Mouse (Mus musculus) embryo, embryonic 11.5 days (tissue): ENCODE data around the gene Cbfa2t2.

Experiments
- DNase-seq: peaks from one replicate; pipeline ENCODE4 v3.0.0-alpha.2; 2012; ENCODE audit warnings: low read depth, low spot score

Cbfa2t2 gene

DNA sequence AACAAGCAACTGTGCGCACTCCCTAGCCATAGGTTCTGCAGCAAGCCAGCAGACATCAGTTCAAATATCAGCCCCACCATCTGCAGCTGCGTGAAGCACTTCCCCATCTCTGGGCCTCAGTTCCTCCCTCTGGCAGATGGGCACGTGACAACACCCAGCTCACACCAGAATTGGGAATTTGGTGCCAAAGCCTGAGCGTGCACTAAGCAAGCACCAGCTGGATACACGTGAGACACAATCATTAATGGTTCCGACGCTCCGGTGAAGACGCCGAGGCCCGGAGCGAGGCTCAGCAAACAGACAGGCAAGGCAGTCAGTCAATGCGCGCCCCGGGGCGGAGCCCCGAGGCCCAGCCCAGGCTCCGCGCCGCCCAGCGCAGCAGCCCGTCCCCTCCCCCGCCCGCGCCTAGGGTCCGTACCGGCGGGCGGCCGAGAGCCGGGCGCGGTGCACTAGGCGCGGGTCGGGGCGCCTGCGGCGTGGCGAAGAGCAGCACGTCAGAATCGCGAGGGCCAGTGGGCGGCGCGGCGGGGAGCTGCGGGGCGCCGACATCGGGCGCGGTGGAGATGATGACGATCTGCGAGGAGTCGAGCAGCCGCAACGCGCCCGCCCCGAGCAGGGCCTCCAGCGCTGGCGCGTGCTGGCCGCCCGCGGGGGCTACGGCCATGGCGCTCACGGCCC, 132.9 kb downstream of the Cbfa2t2 start:
- DNase-seq = no peak

DNA sequence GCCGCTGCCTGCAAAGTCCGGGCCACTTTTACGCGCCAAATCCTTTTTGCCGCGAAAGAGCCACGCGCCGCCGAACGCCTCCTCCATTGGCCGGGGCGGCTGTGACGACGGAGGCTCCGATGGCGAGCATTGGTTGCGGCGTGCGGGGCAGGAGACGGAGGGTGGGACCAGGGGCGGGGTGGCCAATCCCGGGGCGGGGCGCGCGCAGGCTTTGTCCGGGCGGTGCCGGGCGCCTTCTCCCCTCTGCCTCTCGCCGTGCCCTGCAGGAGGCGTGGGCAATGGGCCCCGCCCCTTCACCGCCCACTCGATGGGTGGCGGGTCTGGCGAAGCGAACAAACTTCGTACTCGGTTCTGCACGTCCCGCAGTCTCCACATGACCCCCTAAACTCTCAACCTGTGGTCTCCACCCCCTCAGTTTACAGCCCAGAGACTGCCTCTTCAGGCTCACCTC, 133.6 kb downstream of the Cbfa2t2 start, which contains the start of gene E2f1:
Gene E2f1 (minus strand): TSS at position 57 of the 451 bp plus-strand sequence.
- peak; percentile 94 for DNase-seq

- DNase-seq = no peak
These were observed 134.4 kb downstream of the Cbfa2t2 start for GRCm38 (mm10) chr2:154570666-154571065.

GRCm38 (mm10) chr2:154571266-154571665, 135.0 kb downstream of the Cbfa2t2 start:
- DNase-seq = no peak

DNA sequence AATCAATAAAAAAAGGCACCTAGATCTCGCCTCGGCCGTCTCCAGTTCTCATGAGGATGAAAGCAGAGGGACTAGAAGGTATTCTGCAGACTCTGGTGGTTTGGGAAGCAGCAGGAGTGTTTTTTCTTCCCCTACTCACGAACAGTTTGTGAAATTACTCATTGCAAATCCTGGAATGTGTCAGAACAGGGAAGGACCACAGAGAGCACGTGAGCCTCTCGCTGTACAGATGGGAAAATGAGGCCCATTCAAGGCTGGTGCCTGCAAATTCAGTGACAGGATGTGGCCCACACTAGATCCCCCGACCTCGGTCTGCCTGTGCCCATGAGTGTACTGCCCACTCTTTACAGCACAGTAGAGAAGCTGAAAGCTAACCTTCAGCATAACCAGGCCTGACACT, 135.7 kb downstream of the Cbfa2t2 start:
- DNase-seq = no peak

DNA sequence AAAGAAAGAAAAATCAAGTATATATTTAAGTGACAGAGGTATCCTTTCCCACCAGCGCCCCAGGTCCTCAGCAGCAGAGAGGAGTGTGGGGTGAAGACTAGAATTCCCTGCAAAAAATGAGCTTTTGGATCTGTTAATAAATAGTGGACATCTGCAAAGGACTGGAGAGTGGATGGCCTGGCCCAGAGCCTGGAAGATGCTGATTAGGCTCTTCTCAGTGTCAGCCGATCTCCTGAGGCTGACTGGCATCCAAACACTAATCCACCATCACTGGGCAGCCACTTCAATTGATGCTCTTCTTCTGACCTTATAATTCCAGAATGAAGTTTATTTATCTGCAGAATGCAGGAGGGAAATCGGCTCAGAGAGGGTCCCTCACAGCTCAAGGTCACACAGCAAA, 136.7 kb downstream of the Cbfa2t2 start:
- DNase-seq = no peak

DNA sequence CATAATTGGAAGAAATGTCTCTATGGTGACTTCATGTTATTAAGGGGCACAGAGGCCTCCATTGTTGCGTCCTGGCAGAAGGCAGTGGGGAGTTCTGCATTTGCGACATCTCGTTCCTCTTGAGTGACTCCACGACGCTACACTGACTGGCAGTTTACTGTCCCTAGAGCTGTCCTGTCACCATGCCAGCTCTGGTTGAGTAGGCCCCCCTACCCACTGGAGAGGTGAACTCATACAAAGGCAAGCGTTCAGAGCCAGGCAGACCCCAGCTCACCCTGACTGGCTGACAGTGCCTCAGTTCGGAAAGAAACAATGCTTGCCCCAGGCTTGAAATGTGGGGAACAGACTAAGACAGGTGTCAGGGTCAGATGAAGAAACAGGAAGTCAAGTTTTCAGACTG, 138.0 kb downstream of the Cbfa2t2 start:
- no peak for DNase-seq

GRCm38 (mm10) chr2:154576876-154577743, 140.8 kb downstream of the Cbfa2t2 start:
- no peak for DNase-seq

DNA sequence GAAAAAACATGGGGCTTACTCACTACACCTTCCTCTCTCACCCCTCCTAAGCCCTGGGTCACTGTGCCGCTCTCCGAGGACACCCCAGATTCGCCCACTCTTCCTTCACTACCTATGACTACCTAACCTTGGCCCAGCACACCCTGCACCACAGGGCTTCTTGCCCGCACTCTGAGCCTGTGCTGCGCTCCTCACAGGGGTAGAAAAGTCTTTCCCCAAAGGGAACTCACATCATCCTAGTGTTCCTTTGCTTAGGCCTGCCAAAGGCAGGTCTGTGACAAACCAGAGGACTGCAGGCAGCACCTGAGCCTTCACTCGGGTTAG, 141.4 kb downstream of the Cbfa2t2 start:
- no peak for DNase-seq

DNA sequence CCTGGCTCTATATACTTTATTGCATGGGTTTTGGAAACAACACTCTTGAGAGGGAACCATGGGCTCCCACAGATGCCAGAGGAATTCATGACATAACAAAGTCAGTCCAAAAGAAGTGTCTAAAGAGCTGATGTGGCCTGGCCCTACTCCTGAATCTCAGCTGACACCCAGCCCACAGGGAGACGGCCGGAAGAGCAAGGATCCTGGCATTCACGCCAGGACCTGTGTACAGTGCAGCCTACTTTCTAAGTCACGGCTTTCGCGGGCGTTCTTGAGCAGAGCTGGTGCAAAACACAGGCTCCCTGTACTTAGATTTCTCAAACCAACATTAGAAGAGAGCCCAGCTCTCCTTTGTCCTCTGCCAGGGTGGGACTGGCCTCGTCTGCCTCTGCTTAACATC, 144.3 kb downstream of the Cbfa2t2 start:
- no peak for DNase-seq

DNA sequence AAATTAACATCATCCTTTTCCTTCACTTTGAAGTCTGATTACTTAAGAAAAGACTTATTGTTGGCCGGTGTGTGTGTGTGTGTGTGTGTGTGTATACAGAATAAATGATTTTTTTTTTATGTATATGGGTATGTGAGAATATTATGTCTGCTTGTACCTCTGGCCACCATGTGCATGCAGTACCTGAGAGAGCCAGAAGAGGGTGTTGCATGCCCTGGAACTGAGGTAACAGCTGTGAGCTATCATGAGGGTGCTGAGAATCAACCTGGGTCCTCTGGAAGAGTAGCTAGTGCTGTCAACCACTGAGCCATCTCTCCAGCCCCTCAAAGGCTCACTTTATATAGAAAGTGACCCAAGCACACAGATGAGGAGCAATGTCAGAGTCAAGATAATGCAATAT, 145.1 kb downstream of the Cbfa2t2 start:
- DNase-seq = no peak

- DNase-seq = no peak
These were observed 147.9 kb downstream of the Cbfa2t2 start for GRCm38 (mm10) chr2:154583906-154584872.

- no peak for DNase-seq
These were observed 148.8 kb downstream of the Cbfa2t2 start for GRCm38 (mm10) chr2:154584931-154585601.

- no peak for DNase-seq
These were observed 150.1 kb downstream of the Cbfa2t2 start for GRCm38 (mm10) chr2:154586405-154586804.
